Mouse (Mus musculus) forebrain, embryonic 16.5 days (tissue): ENCODE measurements at regions not wholly inside any gene's neighbourhood (a gene's known extent, or its start where the extent isn't known, plus 50 kb on each side); places are given as distances from the start of the nearest gene placed in this dataset.

Experiments
- ATAC-seq: fragments of 200-750 bp; cut with Nextera tagmentation; 2 replicates; pipeline ENCODE4 v1.8.0; 2017; ENCODE audit warnings: mild to moderate bottlenecking, moderate library complexity
- H3K27ac ChIP-seq: fragments of 300-500 bp; sonication (generic); 2 replicates; pipeline ENCODE4 v1.5.1; 2014; ENCODE audit warnings: low read length, control low read depth
- H3K27me3 ChIP-seq: fragments of 300-500 bp; sonication (generic); replicated peaks from 2 replicates; pipeline ENCODE4 v1.6.1; 2014; ENCODE audit warnings: low read length; ENCODE audit not compliant: control insufficient read depth, insufficient read depth
- H3K36me3 ChIP-seq: fragments of 300-500 bp; sonication (generic); 2 replicates; pipeline ENCODE4 v1.6.1; 2014; ENCODE audit not compliant: control insufficient read depth, insufficient read depth
- H3K4me1 ChIP-seq: fragments of 300-500 bp; sonication (generic); replicated peaks from 2 replicates; pipeline ENCODE4 v1.6.1; 2014; ENCODE audit warnings: low read length; ENCODE audit not compliant: control insufficient read depth, insufficient read depth
- H3K4me2 ChIP-seq: fragments of 300-500 bp; sonication (generic); 2 replicates; pipeline ENCODE4 v1.6.1; 2014; ENCODE audit warnings: mild to moderate bottlenecking, low read length, control low read depth
- H3K4me3 ChIP-seq: fragments of 300-500 bp; sonication (generic); replicated peaks from 2 replicates; pipeline ENCODE4 v1.5.1; 2014; ENCODE audit warnings: mild to moderate bottlenecking, low read length, control low read depth
- H3K9ac ChIP-seq: fragments of 300-500 bp; sonication (generic); replicated peaks from 2 replicates; pipeline ENCODE4 v1.6.1; 2014; ENCODE audit warnings: low read depth, low read length, control low read depth
- H3K9me3 ChIP-seq: fragments of 300-500 bp; sonication (generic); 2 replicates; pipeline ENCODE4 v1.6.1; 2016; ENCODE audit warnings: low read length; ENCODE audit not compliant: control insufficient read depth
- WGBS: fragments of 180-500 bp; shearing (Covaris S2); extraction: QIAGEN DNeasy Blood & Tissue Kit; methylation state at CpG from one replicate; pipeline ENCODE4 v1.1.7; 2014; 5-methylcytosine and 5-hydroxymethylcytosine counted together

DNA sequence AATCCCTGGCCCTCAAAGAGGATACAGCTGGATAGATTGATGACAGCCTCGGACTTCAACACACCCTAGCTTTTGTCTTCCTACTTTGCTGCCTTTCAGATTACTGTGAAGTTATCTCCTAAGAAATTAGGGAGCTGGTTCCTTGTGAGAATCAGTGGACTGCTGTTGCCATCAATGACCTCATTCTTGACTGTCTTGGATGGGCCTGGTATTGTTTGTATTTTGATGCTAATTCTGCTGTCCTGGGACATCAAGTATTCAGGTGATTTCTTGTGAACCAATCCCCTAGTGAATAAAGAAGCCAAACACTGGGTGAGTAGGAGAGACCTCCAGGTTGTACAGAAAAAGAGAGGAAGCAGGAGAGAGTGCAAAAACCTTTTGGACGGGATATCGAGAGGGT, 305.3 kb upstream of the Impad1 start:
- 90% methylated on average over 3 of the region's 3 CpGs for WGBS
- H3K27ac ChIP-seq = no peak overlapping the region

DNA sequence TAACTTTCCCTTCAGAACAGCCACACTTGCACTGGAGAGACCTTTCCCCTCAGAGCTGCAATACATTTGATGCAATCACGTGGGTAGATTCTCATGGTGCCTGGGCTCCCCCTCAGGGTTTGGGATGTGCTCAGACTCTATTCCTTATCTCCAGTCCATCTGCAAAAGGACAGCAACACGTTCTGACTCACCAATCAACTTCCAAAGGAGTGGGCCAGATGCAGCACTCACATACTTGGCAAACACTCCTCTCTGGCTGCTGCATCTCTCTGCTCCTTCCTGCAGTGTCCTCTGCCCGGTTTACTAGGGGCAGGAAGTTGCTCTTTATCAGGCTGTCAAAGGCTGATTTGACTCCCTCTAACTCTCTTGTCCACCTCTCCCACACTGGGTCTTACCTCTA, 285.6 kb upstream of the Impad1 start:
- Histone ChIP-seq H3K4me3 (no peak overlapping the region), H3K9me3 (no peaks in the 10 kb centered on the region), H3K9ac (no peak overlapping the region), H3K36me3 (no peaks in the 10 kb centered on the region), H3K4me2 (no peak overlapping the region), H3K4me1 (no peaks in the 10 kb centered on the region), H3K27me3 (no peaks in the 10 kb centered on the region), H3K27ac (no peak overlapping the region)
- ATAC-seq = no peak
- 61% methylated on average over 3 of the region's 3 CpGs for WGBS

More for the DNA sequence above, 305.3 kb upstream of the Impad1 start:
- Histone ChIP-seq H3K27me3 (no peaks in the 10 kb centered on the region), H3K4me1 (no peaks in the 10 kb centered on the region), H3K4me2 (no peak overlapping the region), H3K9ac (no peak overlapping the region), H3K4me3 (no peak overlapping the region), H3K9me3 (no peaks in the 10 kb centered on the region), H3K36me3 (no peaks in the 10 kb centered on the region)
- no peak for ATAC-seq

DNA sequence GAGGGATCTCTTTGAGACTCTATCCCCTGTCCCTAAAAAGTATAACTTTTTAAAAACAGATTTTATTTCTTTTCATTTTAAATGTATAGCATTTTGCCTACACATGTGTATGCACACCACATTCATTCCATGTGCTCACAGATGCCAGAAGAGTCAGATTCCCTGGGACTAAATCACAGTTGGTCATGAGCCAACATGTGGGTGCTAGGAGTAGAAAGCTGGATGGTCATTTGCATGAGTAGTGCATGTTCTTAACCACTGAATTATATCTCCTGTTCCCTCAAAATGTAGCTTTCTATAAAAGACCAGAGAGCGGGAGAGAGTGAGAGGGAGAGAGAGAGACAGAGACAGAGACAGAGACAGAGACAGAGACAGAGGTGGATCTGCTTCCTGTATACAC, 281.6 kb upstream of the Impad1 start:
- Histone ChIP-seq H3K9ac (no peak overlapping the region), H3K4me2 (no peak overlapping the region), H3K27ac (no peak overlapping the region), H3K4me3 (no peak overlapping the region), H3K36me3 (no peaks in the 10 kb centered on the region), H3K9me3 (no peaks in the 10 kb centered on the region), H3K27me3 (no peaks in the 10 kb centered on the region), H3K4me1 (no peaks in the 10 kb centered on the region)
- 93% methylated on average over 1 of the region's 1 CpGs for WGBS
- no peak for ATAC-seq

DNA sequence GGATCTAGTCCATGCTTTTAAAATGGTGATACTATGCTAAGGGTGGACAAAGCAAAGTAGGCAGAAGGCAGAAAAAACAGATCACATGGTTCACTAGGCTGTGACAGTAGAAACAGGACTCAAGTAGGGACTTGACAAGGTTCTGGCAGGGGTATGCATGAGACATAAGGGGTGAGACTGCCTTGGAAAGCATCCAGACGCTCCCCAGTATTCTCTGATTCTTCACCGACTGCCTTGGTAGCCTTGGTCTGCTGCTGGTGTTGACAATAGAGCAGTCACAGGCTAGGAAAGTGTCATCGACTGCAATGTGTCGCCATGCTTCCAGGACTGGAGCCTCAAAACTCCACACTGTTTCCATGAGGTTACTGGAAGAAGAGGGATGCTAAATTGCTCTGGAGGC, 278.1 kb upstream of the Impad1 start:
- no peaks in the 10 kb centered on the region for H3K4me1 ChIP-seq
- peak; percentile 71 for ATAC-seq
- H3K4me2 ChIP-seq = no peak overlapping the region
- H3K9ac ChIP-seq = no peak overlapping the region
- H3K9me3 ChIP-seq = no peaks in the 10 kb centered on the region
- H3K4me3 ChIP-seq = no peak overlapping the region
- no peak overlapping the region for H3K27ac ChIP-seq
- H3K36me3 ChIP-seq = no peaks in the 10 kb centered on the region
- WGBS = 73% methylated on average over 4 of the region's 4 CpGs
- H3K27me3 ChIP-seq = no peaks in the 10 kb centered on the region

DNA sequence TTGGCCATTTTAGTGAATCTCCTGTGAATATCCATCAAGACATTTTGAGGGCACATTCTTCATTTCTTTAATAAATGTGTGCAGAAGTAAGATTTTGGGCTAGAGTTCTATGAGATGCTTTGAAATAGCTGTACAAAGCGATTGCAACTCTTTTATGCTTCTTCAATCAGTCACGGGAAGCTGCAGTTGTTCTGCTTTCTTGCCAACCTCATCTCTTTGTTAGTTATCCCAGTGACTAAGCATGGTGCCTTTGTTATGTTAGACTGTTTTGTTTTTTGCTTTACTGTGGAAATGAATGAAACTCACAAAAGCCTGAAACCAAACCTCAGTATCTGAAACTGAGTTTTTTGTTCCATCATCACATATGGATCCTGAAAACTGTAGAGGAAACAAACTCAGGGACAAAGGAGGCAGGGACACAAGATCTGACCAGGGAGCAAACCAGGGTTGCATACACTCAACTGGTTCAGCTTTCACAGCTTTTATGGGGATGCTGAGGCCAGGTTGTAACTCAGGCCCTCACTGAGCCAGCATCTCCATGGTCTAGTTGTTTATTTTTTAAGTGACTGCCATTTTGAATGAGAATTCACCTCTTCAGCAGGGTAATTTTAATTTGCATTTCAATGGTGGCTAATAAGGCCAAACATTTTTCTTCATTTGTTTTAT, 266.3 kb upstream of the Impad1 start:
- Histone ChIP-seq H3K27ac (no peak overlapping the region), H3K36me3 (no peaks in the 10 kb centered on the region), H3K9me3 (no peaks in the 10 kb centered on the region), H3K4me3 (no peak overlapping the region), H3K4me1 (0 out of 2 replicates have a peak, but pooled peaks cover 2% of the 10 kb centered on the region), H3K27me3 (no peaks in the 10 kb centered on the region), H3K9ac (no peak overlapping the region), H3K4me2 (no peak overlapping the region)
- 15% methylated on average over 2 of the region's 2 CpGs for WGBS
- peak; percentile 49; the same call in 1 of the 2 replicates for ATAC-seq

DNA sequence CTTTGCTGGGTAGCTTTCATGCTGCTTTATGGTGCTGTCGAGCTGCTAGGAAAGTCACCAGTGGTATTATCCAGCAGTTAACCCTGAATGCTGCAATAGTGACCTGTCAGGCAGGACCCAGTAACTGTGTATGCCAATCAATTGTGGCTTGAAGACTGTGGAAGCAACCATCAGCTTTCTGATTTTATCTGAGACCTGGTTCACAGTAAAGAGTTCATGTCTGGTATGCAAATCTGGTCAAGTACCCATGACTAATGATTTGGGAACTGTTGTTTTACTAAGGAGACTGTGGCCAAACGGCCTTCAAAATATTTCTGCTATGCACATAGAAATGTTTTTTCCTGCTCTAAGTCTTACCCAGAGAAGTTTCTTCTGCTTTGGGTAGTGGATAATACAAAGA, 236.8 kb upstream of the Impad1 start:
- no peaks in the 10 kb centered on the region for H3K27me3 ChIP-seq
- no peak overlapping the region for H3K27ac ChIP-seq
- no peaks in the 10 kb centered on the region for H3K36me3 ChIP-seq
- no peak overlapping the region for H3K4me3 ChIP-seq
- no peak for ATAC-seq
- no peak overlapping the region for H3K4me2 ChIP-seq
- H3K4me1 ChIP-seq = no peaks in the 10 kb centered on the region
- H3K9me3 ChIP-seq = no peaks in the 10 kb centered on the region
- WGBS = 75% methylated on average over 2 of the region's 2 CpGs
- H3K9ac ChIP-seq = no peak overlapping the region

DNA sequence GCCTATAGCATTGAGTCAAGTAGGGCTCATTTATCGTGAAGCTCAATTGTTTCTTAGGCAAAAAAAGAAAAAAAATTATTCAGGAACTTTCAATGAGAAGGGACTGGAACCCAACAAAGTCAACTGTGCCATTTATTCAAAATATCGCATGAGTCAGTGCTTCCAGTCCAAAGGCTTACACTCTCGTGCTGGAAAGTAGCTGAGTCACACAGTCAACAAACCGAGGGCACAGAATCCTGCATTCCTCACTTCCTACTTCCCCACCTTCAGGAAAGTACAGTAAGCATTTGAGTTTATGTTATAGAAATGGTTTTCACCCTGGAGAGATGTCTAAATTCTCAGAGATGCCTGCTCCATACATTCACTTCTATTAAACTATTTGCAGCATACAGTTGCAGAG, 194.3 kb upstream of the Impad1 start:
- ATAC-seq = no peak
- Histone ChIP-seq H3K9me3 (no peaks in the 10 kb centered on the region), H3K4me3 (no peak overlapping the region), H3K9ac (no peak overlapping the region), H3K4me2 (no peak overlapping the region), H3K36me3 (no peaks in the 10 kb centered on the region), H3K27ac (no peak overlapping the region), H3K27me3 (no peaks in the 10 kb centered on the region), H3K4me1 (no peaks in the 10 kb centered on the region)
- WGBS = 84% methylated on average over 4 of the region's 4 CpGs

DNA sequence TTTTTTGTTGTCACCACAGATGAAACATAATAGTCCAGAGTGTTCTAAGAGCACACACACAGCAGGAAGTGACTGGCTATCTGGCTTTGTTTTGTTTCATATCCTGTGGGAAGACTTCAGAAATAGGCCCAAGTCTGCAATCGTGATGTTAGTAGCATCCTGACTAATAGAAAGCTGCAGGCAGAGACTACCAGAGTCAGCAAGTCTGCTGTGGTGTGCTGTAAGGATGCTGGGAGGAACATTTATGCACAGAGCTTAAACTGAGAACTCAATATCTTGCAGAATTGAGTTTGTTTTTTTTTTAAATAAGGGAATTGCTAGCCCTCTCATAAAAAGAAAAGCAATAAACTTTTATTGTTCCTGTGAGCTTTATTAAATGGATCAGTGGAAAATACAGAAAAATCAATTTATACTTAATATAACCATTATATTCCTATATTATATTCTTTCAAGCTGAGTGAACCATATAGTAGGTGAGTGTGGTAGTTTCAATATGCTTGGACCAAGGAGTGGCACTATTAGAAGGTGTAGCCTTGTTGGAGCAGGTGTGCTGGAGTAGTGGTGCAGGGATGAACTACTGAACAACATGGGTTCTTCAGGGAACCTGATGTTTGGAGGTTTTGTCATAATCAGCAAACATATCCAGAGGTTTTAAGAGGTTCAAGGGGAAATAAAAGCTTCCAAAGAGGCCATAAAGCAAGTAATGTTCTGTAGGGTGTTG, 190.5 kb upstream of the Impad1 start:
- no peaks in the 10 kb centered on the region for H3K36me3 ChIP-seq
- no peak for ATAC-seq
- H3K27me3 ChIP-seq = no peaks in the 10 kb centered on the region
- no peaks in the 10 kb centered on the region for H3K4me1 ChIP-seq
- WGBS = 76% methylated on average over 1 of the region's 1 CpGs
- no peaks in the 10 kb centered on the region for H3K9me3 ChIP-seq
- H3K4me3 ChIP-seq = no peak overlapping the region
- H3K9ac ChIP-seq = no peak overlapping the region
- H3K4me2 ChIP-seq = no peak overlapping the region
- H3K27ac ChIP-seq = no peak overlapping the region

DNA sequence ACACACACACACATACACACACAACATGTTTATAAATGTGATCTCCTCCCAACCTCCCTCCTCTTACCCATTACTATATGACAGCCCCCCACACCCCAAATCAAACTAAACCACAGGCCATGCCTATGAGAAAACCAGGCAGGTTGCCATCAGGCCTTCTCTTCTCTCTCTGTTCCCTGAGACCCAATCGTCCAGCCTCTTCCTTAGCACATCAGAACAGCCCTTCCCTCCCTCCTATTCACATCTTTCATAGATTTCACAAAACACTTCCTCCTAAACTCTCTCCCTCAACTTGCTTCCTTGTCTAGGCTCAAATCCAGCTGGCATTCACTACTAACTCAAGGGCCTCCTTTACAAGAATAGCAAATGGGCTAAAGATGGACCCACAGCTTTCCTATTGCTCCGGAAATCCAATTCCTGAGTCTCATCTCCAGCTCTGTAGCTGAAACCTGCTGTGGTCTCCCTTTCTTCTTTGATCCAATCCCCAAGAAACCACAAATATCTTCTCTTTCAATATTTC, 178.7 kb upstream of the Impad1 start:
- Histone ChIP-seq H3K9ac (no peak overlapping the region), H3K27ac (no peak overlapping the region), H3K4me1 (no peaks in the 10 kb centered on the region), H3K9me3 (no peaks in the 10 kb centered on the region), H3K4me3 (no peak overlapping the region), H3K36me3 (no peaks in the 10 kb centered on the region), H3K27me3 (no peaks in the 10 kb centered on the region), H3K4me2 (no peak overlapping the region)
- ATAC-seq = no peak
- 73% methylated on average over 2 of the region's 2 CpGs for WGBS
